Mouse (Mus musculus) gastrocnemius, postnatal 10 days (tissue): Measurements from ENCODE around the gene Tead1. TPM values are rescaled to one million over a fixed set of nuclear protein-coding genes. Genes with fewer than 3 reads are reported as not detected.

Experiments used
- DNase-seq: peaks from one replicate; pipeline ENCODE4 v3.0.0; 2021; ENCODE audit warnings: mixed read lengths
- total RNA-seq, 2 experiments: library from RNA; stranded (reverse); gene quantifications; 2 replicates each; pipeline ENCODE4 v1.2.3; 2021

The Tead1 gene
- total RNA-seq, 2 experiments from 2014 or later: 124 to 136 TPM

DNA sequence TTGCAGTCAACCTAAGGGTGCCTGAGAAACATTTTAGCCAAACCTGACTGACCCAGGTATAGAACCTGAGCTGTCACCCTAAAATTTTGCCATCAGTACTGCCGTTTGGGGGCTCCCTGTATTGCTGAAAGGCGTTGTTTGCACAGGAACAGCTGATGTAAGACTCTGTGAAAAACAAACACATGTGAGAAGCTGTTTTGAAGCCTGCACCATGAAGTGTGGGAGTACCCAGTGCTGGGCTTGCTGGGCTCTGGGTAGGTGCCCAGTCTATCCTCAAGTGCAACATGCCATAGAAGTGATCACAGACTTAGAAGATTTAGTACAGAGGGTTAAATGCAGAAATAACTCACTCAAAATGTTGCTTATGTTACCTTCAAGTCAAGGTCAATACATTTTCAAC, 49.3 kb downstream of the Tead1 start:
- DNase-seq: no peak

DNA sequence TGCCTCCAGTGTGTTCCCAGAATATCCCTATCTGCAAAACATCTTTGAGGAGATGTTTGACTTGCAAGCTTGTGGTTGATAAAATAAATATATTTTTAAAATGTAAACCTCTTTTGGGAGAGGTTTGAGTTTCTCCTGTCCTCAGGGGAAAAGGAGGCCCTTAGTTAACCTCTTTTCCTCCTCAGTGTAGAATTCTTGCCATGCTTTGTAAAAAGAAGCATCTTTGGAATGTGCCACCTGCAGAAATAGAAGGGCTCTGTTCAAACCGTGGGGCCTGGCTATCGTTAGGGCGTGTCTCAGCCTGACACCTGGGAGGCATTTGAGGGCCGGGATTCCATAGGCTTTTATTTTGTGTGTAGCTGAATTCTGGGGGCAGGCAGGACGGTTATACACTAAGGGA, 51.1 kb downstream of the Tead1 start:
- no peak for DNase-seq

DNA sequence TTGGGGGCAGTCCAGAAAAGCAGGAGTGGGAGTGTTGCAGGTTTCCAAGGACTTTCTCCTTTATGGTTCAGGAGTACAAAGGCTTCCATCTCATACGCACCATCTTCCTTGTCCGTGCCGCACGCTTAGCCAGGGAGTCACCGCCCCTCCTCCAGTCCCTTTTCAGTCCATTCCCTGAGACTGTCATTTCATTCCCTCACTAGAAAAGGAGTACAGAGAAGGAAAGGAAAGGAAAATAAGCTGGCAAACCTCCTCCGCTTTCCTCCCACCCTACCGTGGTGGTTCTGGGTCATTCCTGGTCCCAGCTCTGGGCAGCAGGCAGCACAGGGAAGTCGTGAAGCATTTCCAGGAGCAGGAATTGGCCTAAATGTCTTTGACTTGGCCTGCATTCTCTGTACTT, 52.5 kb downstream of the Tead1 start:
- no peak for DNase-seq

DNA sequence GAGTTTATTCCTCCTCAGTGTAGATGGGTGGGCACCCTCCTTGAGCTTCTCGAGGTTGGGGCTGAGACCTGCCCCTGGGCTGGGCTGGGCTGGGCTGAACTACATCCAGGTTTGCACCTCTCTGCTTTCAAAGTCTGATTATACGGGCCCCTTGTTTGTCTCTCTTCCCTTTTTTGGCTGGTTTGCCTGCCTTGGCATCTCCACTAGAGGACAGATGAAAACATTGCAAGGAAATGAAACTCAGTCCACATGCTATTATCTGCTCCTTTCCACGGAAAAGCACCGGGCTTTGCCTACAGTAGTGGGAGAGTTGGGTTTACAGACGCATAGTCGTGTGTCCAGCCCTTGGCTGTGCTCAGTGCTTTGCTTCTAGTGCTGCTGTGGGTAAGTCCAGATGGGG, 60.1 kb downstream of the Tead1 start:
- DNase-seq: no peak

- DNase-seq: peak; percentile 31
Measured at GRCm38 (mm10) chr7:112741790-112742189, 62.7 kb downstream of the Tead1 start.

DNA sequence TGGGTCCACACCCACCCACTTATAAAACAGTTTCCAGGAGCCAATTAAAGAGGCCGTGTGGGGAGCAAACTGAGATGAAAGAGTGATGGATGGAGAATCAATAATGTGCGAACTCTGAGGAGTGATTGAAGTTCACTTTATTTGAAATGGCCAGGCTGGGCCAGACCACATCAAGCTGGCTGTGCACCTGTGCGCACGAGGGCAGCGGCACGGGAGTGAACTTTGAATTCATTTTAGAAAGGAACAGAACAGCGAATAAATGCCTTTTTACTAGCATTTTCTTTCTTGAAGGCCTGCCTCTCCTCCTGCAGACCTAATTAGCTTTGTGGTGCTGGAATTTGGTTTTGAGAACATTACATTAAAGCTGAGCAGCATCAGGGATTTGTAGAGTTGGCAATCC, 63.9 kb downstream of the Tead1 start:
- DNase-seq: no peak

DNA sequence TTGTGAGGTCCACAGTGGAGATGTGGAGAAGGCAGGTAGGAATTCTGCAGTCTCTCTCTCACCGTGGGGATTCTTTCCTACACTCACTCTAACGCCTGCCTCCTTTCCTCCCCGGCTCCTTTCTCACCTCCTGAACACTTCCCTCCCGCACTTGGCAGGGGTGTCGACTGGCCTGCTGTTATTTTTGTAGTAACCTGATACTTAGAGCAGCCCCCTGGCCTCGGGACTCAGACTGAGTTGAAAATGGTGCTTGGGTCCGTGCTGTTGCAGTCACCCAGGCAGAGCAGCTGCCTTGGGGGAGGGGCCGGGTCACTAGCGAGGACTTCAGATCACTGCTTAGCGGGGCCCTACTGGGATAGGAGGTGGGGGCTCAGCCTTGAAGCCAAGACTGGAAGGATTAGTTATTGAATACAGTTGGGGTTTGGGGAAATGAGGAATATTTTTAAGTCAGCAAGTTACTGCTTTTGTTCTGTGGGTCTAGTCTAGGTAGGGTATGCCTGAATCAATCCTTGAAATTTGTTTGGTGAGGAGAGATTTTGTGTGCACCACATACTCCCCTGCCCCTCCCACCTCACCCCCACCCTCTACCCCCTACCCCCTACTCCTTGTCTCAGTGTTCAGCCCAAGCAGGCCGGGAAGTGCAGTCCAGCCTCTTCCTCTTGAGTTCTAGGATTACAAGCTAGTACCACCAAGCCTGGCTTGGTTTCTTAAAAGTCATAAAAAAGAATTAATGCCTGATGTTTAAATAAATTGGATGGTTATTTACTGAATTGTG, 64.7 kb downstream of the Tead1 start:
- DNase-seq: peak; percentile 67

GRCm38 (mm10) chr7:112747187-112747586, 68.1 kb downstream of the Tead1 start:
- no peak for DNase-seq

- no peak for DNase-seq
Measured at GRCm38 (mm10) chr7:112747836-112748235, 68.7 kb downstream of the Tead1 start.

DNA sequence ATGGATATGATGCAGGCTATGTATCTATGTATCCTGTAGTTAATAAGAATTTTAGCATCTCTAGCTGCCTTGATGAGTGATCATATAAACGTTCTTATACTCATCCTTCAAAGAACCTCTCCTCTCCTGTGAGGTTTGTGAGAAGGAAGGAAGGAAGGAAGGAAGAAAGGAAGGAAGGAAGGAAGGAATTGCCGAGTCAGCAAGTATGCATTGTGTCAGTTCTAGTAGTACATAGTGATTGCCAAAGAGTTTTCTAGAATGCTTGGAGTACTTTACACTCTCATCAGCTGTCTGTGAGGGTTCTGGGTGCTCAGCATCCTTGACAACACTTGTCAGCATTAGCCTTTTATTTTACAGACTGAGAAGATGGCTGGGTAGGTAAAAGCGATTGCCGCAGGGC, 69.2 kb downstream of the Tead1 start:
- DNase-seq: no peak

DNA sequence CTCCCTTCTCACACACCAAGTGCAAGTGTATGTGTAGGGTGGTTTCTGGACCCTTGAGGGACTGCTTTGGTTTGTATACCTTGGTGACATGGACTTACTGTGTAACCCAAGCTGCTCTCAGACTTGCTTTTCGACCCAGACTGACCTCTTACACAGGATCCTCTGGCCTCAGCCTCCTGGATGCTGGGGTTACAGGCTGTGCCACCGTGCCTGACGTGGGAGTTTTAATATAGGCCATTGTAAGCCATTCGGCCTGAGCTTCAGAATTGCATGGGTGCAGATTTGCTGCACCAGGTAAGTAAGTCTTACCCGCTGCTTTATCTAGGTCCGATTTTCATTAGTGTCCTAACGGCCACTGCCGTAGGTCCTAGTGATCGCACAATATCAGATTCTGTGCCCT, 71.0 kb downstream of the Tead1 start:
- no peak for DNase-seq

DNA sequence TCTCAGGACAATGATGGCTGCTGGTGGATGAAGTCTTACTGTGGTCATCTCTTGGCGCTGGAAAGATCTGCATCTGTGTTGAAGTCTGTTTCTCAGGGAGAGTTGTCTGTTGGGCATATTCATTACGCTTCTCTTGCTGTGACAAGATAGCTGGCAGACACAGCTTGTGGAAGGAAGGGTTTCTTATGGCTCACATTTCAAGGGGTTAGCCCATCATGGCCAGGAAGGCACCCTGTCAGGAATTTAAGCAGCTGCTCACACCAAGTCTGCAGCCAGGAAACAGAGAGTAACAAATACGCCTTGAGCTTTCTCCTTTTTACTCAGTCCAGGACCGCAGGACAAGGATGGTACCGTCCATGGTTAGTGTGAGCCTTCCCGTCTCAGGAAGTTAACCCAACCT, 73.2 kb downstream of the Tead1 start:
- no peak for DNase-seq

DNA sequence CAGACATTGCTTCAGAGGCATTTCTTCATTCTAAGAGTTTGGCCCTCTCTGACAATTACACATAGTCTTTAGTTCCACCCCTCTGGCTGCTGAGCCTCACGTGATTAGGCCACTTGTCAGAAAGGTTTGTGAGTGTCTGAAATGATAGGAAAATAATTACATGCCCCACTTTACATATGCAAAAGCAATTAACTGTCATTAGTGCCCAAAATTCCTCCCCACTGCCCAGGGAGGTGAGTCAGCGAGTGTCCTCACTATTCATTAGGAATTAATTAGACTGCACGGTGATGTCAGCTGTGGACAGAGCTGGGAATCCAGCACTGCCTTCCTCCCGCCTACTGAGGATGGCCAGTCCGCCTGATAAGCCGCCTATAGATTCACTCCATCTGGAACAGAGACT, 74.2 kb downstream of the Tead1 start:
- no peak for DNase-seq

DNA sequence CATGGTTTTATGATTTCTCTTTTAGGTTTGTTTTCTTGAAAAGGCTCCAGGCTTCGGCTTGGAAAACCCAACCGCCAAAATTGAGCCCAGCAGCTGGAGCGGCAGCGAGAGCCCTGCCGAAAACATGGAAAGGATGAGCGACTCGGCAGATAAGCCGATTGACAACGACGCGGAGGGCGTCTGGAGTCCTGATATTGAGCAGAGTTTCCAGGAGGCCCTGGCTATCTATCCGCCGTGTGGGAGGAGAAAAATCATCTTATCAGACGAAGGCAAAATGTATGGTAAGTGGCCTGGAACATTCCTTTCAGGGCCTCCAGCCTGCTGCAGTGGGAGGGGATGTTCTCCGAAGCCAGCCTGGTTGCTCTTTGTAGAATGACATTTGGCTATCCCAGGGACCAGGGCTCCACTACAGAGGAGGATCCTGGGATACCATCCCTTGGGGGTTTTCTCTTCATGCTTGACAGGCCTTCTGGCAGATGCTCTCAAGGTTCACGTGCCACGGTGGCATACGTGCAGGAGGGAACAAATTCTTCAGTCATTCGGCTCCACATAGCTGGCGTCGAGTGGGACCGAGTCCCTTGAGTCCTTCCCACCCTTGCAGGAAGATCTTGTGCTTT, 80.3 kb downstream of the Tead1 start:
- DNase-seq: no peak

GRCm38 (mm10) chr7:112760293-112760692, 81.2 kb downstream of the Tead1 start:
- DNase-seq: no peak

DNA sequence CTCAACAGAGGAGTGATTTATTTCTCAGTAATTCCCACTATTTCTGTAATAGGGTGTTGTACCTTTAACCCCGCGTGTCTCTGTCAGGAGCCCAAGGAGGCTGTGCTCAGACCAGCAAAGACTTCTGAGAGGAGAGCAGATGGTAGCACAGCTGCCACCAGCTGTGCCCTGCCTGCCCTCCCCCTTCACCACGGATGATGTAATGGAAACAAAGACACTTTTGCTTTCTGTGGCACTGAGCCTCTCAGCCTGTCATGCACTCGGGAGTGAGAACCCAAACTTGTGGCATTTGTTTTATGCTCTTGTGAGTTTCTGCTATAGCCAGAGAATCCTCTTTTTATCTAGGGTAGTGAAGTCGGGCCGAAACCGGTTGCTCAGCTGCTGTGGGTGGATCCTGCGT, 81.7 kb downstream of the Tead1 start:
- DNase-seq: no peak

GRCm38 (mm10) chr7:112762870-112763269, 83.8 kb downstream of the Tead1 start:
- DNase-seq: no peak

DNA sequence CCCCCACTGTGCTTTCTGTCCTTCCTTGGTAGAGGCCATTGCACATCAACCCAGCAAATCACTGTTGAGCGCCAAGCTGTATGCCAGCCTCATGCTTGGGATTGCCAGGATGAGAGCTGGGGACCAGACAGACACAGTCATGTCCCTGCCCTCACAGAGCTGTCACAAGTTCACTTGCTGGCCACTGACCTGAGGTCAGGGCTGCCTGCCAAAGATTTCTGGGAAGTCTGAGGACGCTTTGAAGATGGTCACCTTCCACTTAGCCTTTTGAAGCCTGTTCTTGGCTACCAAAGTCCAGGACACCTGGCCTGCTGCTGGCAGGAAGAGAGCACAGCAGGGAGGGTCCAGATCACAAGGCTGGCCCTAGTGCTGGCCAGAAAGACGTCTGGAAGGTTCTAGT, 84.4 kb downstream of the Tead1 start:
- DNase-seq: peak; percentile 76

DNA sequence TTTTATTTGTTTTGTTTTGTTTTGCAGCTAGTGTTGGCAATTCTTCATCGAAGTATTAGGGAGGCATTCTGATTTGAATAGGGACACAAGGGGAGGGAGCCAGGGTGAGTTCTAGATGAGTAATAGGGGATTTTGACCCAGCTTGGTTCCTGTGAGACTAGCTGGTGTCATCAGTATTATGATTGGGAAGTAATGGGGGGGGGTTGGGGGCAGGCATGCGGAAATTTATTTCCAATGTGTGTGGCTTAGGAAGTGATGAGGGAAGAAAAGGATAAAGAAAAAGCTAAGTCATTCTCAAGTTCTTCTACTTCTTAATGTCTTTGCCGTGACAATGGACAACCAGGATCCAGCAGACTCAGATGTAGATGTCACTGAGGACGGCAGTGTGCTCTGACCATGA, 85.8 kb downstream of the Tead1 start:
- DNase-seq: no peak

GRCm38 (mm10) chr7:112769866-112770265, 90.7 kb downstream of the Tead1 start:
- no peak for DNase-seq

DNA sequence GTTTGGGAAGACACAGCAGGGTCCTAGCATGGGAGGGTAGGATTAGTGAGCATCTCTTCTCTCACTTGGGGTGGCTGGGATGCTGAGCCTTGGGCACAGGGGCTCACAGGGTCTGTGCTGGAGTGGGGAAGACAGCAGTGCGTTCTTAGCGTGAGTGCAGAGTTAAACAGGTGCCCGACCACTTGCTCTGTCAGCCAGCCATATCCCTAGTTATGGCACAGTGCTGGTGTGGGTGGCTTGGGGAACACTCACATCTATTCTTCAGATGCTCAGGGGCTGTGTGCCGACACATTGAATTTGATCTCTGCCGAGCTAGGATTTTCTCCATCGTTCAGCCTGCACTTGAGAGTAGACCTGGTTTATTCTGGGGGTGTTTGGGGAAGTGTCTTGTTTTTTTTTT, 92.3 kb downstream of the Tead1 start:
- DNase-seq: no peak

GRCm38 (mm10) chr7:112772777-112773176, 93.7 kb downstream of the Tead1 start:
- DNase-seq: no peak

DNA sequence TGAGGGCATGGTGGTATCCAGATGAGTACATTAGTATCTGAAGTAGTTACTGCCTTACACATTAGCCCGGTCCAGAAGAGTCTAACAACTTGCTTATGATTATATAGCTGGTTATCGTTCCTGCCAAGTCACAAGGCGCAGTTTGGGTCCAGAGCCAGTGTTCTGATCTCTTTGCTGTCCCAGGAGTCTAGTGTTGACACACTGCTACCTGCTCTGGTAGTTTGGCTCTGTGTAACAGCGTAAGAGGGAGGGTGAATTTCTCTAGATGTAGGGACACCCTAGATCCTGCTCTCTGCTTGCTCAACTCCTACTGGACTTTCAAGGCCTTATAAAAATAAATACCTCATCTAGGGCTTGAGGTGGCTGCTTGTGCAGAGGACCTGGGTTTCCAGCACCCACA, 94.5 kb downstream of the Tead1 start:
- no peak for DNase-seq

- no peak for DNase-seq
Measured at GRCm38 (mm10) chr7:112775816-112776215, 96.7 kb downstream of the Tead1 start.
